Mouse (Mus musculus) layer of hippocampus, adult 9-10 months (tissue): ENCODE data around the gene Tmed3.

ENCODE experiments used
- DNase-seq: peaks from one replicate; pipeline ENCODE4 v3.0.0; 2022; ENCODE audit warnings: low spot score

The Tmed3 gene

DNA sequence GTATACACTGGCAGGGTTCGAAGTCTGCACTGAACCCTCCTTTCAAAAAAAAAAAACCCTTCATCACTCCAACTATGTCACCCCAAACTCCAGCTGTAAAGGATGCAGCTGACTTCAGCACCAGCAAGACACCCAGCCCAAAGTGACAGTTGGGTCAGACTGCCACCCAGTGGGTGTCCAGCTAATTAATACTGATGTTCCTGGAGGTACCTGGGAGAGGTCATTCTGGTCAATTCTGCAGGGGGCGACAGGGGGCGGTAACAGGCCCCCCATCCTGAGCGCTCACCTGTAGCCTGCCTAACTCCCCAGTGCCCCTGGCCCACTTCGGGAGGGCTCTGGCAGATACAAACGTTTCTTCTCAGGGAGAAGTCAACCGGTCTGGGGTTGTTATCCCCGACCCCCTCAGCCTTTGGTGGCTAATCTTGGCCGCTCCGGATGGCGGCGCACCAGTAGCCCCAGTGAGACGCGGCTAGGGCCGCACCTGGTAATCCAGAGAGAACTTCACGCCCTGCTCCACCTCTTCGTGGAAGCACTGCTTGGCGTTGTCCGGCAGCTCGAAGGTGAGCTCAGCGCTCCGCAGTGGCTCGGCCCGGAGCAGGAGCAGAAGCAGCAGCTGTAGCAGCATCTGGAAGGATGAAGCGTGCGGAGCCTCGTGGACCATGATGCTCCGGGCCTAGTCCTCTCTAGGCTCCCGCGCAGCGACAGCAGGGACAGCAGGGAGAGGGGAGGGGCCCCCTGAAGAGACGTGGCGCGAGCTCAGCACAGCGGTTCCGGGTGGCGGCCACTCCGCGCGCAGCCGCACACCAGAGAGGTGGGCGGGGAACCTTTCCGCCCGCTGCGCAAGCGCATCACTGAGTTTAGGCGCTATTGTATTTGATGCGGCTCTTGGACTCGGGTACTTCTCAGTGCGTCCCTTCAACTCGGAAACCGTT is at the start of gene Tmed3:
Gene Tmed3 (minus strand): TSS at position 804 of the 932 bp plus-strand sequence.
- peak; percentile 67 for DNase-seq

DNA sequence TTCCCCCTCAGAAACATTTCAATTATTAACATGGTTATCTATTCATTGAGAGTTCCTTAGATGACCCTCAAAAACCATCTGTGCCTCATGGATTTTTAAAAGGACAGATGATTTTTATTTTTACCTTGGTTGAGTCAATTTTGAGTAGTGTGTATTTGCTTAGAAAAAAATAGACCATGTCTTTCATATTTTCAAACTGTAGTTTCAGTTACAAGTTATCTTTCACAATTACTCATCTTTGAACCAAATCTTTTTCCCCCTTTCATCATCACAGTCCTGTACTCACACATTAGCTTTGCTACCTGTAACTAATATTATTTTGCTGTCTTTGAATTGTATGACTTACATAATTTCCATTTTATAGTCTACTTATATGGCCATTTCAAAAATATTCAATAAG is 35.2 kb upstream of the Tmed3 start:
- DNase-seq = no peak

DNA sequence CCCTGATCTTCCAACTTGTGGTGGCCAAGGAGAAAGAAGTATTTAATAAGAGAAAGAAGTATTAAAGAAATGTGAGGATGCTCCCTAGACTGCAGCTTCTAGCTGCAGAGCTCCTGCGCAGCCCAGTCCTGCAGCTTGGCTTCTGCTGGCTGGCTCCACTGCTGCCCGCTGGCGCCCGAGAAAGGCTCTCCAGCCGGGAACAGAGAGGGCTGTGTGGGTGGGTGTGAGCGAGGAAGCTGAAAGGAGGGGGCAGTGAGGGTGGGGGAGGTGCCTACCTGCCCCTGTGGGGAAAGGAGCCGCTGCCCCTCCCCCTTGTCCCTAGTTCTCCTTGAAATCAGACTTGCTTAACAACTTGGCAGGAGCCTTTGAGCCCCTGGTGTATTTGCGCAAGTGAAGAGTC is 33.4 kb upstream of the Tmed3 start, which contains the start of gene Ankrd34c:
Gene Ankrd34c (minus strand): TSS at position 181 of the 400 bp plus-strand sequence.
- DNase-seq = no peak

DNA sequence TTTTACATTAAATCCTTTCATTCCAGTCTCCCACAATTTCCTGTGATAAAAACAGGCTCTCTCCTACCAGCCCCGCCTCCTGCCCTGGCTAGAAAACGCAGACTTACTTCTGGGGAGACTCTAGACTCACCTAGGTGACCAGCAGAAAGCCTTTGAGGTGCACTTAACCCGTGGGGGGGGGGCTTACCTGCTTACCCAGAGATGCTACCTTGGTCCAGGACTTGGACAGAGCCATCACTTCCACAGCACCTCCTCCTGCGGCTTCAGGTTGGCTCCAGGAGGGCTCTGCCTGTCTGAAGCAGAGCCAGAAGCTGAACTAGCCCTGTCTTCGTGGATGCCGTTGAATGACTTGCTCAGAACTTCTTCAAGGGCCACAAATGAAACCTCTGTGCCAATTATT is 33.0 kb upstream of the Tmed3 start:
- DNase-seq = no peak

DNA sequence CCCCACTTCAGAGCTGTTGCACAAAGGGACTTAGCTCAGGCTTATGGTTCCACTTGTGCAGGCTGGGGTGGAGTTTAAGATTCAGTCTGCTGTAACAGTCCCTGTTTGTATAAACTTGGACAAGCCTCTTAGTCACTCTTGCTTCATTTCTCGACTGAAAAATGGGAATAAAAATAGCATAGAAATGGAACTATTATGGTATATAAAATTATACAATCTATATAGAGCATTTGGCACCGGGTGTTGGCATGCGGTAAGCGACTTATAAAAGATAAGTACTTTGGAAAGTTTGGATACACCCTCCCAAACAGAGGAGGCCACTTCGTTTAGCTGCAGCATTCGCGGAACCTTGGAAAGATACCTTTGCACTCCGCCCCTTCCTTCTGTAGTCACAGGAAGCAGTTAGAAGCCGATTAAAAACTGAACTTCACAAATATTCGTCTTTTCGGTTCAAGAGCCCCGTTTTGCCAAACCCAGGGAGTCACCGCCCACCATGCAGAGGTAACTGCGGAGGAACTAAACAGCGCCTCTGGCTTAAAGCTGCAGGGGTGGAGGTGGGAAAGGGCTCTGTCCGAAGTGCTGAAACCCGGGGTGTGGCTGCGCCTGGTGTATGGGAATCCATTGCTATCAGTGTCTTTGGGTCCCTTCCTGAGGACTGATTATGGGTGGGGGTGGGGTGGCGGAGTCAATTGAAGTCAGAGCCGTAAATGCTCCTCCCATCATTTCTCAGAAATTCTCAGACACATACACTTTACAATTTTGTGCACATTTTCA is 32.3 kb upstream of the Tmed3 start:
- no peak for DNase-seq

DNA sequence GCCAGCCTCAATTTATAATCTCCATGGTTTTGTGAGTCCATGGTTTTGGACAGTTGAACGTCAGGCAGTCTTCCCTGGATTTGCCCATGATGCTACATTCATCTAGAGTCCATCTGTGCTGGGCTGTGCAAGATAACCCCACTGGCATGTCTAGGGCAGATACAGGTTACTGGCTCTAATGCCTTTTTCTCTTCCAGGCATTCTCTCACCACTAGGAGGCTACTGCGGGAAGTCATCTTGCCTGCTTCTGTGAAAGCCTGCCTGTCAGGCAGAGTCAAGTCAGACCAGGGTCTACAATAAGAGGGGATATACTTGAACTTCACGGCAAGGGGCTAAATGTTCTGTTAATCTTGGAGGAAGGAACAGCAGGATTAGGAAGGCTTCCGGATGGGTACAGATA is 2.0 kb upstream of the Tmed3 start:
- no peak for DNase-seq

DNA sequence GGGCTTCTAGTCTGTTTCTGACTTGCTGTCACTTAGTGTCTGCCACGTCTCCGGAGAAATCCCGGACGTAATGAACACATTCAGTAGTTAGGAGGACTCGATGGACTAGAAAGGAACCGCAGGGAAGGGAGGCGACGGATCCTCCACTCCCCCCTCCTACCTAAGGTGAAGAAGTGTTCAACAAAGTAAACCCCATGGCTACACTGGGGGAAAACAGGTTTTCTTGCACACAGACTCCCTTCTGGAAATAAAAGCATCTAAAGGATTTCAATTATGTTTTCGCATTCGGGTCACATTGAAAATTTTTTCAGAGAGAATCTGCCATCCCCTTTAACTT is 297 bp upstream of the Tmed3 start:
- DNase-seq = no peak

DNA sequence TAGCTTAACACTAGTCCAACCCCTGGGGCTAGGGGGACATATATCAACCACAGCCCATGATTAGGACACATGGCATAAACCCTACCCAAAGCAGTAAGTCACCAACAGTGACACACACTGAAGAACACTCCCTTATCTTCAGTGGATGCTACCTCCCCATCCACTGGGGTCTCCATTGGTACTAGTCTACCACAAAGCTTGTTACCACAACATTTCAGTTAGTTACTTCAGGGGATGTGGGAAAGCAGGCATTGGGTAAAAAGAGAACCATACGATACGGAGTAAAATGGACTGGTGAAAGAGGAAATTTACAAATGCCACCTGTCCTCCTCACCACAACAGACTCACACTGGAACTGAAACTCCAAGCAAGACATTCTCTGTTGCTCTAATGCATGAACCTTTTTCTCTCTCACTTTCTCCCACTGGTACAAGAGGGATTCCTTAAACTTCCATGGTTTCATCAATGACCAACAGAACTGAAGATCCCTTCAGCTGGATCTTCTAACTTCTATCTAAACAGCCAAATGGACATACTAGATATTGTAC is 3.9 kb downstream of the Tmed3 start:
- DNase-seq = no peak

DNA sequence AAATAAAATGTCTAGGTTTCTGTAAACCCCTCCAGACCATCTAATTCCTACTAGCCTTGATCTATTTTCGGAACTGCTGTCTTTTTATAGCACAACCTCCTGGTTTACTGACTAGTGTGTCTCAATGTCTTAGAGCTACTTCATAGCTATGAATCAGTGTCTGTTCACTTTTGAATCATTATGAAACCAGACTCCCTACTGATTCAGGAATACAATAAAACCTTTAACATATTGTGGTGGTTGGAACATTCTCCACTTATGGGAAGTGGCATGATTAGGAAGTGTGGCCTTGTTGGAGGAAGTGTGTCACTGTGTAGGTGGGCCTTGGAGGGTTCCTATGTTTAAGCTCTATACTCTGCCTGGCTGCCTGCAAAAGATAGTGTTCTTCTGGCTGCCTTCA is 9.7 kb downstream of the Tmed3 start:
- no peak for DNase-seq

DNA sequence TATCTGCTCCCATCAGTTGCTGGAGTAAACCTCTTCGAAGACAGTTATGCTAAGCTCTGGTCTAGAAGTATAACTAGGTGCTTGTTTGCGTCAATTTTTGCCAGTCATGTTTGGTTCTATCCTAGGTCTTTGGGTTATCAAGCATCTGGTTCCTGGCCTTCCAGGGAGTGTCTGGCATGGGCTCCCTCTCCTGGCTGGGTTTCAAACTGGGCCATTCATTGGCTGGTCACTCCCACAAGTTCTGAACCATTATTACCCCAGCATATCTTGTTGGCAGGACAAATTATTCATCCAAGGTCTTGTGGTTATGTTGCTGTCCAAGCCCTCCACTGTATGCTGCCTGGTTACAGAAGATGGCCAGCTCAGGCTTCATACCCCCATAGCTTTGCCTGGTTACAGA is 11.2 kb downstream of the Tmed3 start:
- no peak for DNase-seq

DNA sequence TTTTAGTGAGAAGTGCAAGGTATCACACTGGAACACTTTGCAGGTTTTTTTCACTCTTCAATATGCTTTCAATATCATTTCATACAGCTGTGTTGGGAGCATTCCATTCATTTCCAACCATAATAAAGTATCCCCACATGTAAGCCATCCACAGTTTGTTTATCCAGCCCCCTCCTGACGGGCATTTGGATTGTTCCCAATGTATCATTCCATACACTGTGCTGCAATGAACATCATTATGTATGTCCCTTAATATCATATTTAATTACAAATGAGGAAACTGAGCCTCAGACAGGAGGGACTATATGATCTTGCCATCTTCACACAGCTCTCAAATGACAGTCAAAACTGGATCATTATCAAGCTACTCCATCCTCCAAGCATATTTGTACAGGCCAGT is 15.7 kb downstream of the Tmed3 start:
- no peak for DNase-seq

DNA sequence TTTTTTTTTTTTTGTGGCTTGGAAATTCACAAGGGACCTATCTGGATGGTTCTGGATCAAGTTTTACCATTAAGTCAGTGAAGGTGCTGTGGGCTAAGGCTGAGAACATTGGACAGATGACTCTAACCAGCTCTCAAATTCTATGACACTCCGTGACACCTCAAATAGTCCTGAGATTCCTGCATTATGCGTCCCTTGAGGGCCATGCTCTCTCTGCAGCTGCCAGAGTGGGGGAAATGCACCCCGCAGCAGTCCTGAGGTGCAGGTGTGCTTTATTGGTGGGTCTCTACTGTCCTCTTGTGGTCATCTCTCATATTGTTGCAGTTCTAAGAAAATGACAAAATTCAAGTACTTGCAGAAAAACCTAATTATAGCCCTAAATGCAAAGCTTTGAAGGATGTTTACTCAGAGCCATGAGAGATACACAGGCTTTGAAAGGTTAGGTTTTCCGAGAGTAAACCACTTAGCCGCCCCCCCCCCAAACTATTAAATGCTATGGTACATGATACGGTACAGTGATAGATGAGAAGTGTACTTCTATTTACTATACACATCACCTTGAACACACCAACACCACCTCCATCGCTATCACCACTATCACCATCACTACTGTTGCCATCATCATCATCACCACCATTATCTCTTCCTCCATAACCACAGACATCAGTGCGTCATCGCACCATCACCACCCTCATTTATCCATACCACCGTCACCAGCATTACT is 17.2 kb downstream of the Tmed3 start:
- DNase-seq = peak; percentile 30

DNA sequence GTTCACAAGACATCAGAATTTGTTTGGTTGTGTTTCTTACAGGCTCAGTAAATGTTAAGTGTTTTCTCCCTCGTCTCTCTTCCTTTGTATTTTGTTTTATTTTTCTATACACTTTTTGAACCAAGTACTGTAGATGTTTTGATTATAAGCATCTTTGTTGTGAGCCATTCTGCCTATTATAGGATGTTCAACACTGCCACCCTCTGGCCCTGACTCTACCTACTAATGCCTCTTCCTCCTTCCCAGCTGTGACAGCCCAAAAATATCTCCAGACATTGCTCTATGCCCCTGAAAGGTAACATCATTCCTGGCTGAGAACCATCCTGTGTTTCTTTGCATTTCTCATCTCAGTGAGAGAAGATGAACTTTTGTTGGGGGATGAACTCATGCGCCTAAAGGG is 18.6 kb downstream of the Tmed3 start:
- no peak for DNase-seq

DNA sequence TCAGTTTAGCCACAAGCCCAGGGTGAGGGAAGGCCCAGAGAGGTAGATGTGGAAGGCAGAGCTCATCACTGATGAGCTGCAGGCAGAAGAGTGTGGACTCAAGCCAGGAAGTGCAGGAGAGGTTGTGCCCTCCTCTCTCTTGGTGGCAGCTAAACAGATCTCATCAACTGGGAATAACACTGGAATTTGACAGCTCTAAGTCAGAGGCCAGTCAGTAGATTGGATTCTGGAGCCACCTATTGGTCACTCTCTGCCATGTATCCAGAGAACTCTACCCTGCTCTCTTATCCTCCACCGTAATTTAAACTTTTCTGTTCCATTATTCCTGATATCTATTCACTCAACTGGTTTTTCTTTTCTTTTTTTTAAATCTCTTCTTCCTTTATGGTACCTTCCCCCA is 25.9 kb downstream of the Tmed3 start:
- DNase-seq = no peak

DNA sequence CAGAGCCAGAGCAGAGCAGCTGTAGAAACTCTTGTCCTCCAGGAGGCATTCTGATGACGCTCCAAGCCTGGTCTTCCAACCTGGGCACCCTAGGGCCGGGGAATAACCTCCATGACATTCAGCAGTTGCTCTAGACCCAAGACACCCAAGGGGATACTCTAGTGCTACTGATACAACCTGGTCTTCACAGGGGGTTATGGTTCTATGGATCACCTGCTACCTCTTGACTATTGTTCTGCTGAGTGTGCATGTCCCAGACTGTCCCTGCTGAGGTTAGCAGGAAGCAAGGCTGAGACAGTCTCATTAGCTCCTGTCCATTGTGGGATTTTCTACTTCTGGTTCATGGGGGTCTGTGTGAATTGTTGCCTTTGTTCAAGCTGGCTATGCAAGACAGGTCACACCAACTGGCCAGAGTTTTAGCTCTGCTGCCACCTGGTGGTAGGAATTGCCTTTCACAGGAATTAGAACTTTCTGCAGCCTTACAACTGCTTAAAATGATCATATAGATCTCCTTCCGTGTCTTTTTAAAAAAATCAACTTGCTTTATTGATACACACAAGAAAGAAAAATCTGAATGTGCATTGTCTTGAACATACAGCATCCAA is 30.8 kb downstream of the Tmed3 start:
- peak; percentile 80 for DNase-seq

DNA sequence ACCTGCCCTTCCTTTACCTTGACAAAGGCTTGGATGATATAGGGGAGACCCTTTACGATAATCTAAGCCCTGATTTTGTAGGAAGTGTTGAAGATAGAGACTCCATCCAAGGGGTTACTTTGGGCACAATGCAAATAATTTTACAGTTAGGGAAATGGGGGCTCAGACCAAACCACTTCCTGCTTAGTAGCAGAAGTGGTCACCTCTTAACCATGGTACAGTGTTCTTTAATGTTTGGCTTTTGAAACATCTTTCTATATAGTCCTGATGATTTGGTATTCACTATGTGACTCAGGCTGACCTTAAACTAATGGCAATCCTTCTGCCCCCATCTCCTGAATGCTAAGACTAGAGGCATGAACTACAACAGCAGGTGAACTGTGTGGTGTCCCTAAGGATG is 31.5 kb downstream of the Tmed3 start:
- DNase-seq = no peak

DNA sequence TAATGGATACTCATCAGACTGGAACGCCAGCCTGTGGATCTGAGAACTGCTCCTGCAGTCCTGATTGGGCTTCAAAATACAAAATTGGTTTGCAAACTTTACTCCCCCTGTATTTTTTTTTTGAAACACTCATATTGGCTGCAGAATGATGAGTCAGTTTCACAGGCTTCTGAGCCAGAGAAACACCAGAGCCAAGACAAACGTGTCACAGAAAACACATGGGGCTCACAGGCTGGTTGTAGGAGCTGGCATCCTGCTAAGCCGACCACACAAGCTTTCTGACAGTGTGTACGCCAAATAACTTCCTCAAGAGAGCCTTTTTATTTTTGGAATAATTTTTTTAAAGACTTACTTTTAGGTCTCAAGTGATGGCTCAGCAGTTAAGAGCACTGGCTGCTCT is 35.0 kb downstream of the Tmed3 start:
- DNase-seq = no peak

DNA sequence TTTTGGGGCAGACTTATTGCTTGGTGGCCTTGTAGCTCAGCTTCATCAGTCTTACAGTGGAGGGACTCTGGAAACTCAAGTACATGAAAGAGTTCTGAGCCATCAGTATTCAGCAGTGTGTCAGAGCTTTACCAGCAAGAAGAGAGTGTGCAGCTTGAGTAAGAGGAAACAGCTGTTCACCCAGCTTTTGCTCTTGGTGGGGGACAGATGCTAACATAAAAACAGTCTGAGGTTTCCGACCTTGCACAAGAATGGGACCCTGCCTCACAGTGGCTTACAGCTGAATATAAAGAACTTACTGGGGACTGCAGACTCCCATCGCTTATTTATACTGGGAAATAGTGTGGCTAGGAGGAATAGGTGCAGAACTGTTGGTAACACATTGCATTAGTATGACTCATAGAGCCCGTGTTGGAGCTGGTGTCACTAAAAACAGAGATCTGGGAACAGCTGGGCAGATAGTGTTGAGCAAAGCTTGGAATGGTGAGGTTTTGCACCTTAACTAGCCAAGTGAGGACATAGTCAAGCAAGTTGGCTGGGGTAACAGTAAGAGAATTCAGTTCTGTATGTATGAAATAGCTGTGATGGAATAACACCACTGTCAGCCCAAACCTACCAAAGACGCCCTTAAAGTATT is 37.4 kb downstream of the Tmed3 start:
- no peak for DNase-seq

DNA sequence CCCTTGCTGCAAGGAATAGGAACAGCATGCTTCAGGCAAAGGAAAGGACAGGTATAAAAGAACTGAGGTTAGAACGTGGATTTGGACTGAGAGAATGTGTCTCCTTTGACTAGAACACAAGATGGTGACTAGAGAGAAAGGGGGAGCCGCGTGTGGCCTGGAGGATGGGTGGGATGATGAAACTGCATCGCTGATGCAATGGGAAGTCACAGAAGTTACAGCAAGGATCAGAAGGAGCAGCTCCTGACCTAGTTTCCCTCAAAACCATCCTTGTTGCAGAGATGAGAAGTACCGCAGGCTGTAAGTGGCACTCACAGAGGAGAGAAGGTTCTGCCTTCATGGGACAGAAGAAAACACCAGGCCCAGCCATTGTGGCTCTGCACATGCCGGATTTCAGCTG is 54.0 kb downstream of the Tmed3 start:
- no peak for DNase-seq
